Mouse (Mus musculus) neural tube, embryonic 13.5 days (tissue): ENCODE results near the gene Bbx. TPM values are rescaled to one million over a fixed set of nuclear protein-coding genes. Genes with fewer than 3 reads are reported as not detected.

Experiments
- ATAC-seq: fragments of 200-750 bp; cut with Nextera tagmentation; 2 replicates; pipeline ENCODE4 v1.8.0; 2017; ENCODE audit warnings: low read depth, mild to moderate bottlenecking, moderate TSS enrichment, moderate library complexity
- H3K27ac ChIP-seq: fragments of 300-500 bp; sonication (generic); replicated peaks from 2 replicates; pipeline ENCODE4 v1.5.1; 2015; ENCODE audit warnings: moderate library complexity, mild to moderate bottlenecking, inconsistent platforms
- H3K27me3 ChIP-seq: fragments of 300-500 bp; sonication (generic); 2 replicates; pipeline ENCODE4 v1.6.1; 2015; ENCODE audit warnings: mild to moderate bottlenecking, inconsistent platforms
- H3K36me3 ChIP-seq: fragments of 300-500 bp; sonication (generic); 2 replicates; pipeline ENCODE4 v1.6.1; 2015; ENCODE audit warnings: mild to moderate bottlenecking, inconsistent platforms
- H3K4me1 ChIP-seq: fragments of 300-500 bp; sonication (generic); replicated peaks from 2 replicates; pipeline ENCODE4 v1.6.1; 2015; ENCODE audit warnings: inconsistent platforms
- H3K4me2 ChIP-seq: fragments of 300-500 bp; sonication (generic); 2 replicates; pipeline ENCODE4 v1.6.1; 2015; ENCODE audit warnings: inconsistent platforms, mild to moderate bottlenecking, moderate library complexity
- H3K4me3 ChIP-seq: fragments of 300-500 bp; sonication (generic); 2 replicates; pipeline ENCODE4 v1.5.1; 2015; ENCODE audit warnings: mild to moderate bottlenecking, inconsistent platforms
- H3K9ac ChIP-seq: fragments of 300-500 bp; sonication (generic); 2 replicates; pipeline ENCODE4 v1.6.1; 2015; ENCODE audit warnings: moderate library complexity, mild to moderate bottlenecking, inconsistent platforms
- H3K9me3 ChIP-seq: fragments of 300-500 bp; sonication (generic); 2 replicates; pipeline ENCODE4 v1.6.1; 2016; ENCODE audit warnings: inconsistent platforms
- WGBS: fragments of 180-500 bp; shearing (Covaris S2); methylation state at CpG from one replicate; pipeline ENCODE4 v1.1.7; 2015; 5-methylcytosine and 5-hydroxymethylcytosine counted together
- polyA plus RNA-seq: library from polyadenylated mRNA; unstranded; fragments of >200 nt; fragmentation: Nextera tagmentation; extraction: Ambion mirVana; gene quantifications from 2 replicates; pipeline ENCODE4 v1.2.1, GENCODE M21; 2015

The Bbx gene
- polyA plus RNA-seq, 1 experiment from 2014 or later, result 21.2 TPM

DNA sequence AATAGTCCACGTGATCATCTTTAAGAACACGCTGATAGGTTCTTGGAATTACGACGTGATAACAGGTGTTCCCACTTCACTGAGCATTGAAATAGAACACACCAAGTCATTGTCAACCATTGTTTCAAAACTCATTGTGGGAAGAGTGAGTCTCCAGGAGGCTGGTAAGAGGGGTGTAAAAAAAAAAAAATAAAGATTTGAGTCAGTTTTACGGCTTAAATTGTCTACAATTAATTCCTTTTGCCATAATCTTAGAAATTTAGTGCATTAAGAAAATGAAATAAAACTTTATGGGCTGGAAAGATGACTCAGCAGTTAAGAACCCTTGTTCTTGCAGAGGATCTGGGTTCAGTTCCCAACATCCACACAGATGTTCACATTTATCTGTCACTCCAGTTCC is 261.4 kb downstream of the Bbx start:
- Histone ChIP-seq H3K27me3 (no peaks in the 10 kb centered on the region), H3K27ac (no peak overlapping the region), H3K4me3 (no peak overlapping the region), H3K9ac (no peak overlapping the region), H3K4me1 (no peaks in the 10 kb centered on the region; the same call in 1 of the 2 replicates), H3K9me3 (no peaks in the 10 kb centered on the region), H3K4me2 (no peak overlapping the region), H3K36me3 (no peaks in the 10 kb centered on the region)
- ATAC-seq, result no peak
- WGBS, result 89% methylated on average over 5 of the region's 5 CpGs

DNA sequence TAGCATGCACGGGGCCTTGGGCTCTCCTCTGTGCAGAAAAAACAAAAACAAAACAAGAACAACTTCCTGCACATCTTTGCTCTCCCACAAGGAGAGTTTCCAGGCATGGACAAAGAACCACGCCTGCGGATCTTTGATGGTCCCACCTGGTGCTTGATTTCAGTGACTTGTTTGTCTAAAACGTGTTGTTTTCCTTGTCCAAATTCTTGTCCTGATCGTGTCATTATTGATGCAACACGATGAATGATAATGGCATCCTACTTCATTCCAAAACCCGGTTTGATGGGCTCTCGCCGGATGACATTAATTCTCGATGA is 264.2 kb downstream of the Bbx start:
- Histone ChIP-seq H3K4me1 (no peaks in the 10 kb centered on the region; the same call in 1 of the 2 replicates), H3K36me3 (no peaks in the 10 kb centered on the region), H3K27ac (no peak overlapping the region), H3K4me3 (no peak overlapping the region), H3K9me3 (no peaks in the 10 kb centered on the region), H3K27me3 (no peaks in the 10 kb centered on the region), H3K9ac (no peak overlapping the region), H3K4me2 (no peak overlapping the region)
- whole genome bisulfite sequencing, result 81% methylated on average over 10 of the region's 10 CpGs
- no peak for ATAC-seq

DNA sequence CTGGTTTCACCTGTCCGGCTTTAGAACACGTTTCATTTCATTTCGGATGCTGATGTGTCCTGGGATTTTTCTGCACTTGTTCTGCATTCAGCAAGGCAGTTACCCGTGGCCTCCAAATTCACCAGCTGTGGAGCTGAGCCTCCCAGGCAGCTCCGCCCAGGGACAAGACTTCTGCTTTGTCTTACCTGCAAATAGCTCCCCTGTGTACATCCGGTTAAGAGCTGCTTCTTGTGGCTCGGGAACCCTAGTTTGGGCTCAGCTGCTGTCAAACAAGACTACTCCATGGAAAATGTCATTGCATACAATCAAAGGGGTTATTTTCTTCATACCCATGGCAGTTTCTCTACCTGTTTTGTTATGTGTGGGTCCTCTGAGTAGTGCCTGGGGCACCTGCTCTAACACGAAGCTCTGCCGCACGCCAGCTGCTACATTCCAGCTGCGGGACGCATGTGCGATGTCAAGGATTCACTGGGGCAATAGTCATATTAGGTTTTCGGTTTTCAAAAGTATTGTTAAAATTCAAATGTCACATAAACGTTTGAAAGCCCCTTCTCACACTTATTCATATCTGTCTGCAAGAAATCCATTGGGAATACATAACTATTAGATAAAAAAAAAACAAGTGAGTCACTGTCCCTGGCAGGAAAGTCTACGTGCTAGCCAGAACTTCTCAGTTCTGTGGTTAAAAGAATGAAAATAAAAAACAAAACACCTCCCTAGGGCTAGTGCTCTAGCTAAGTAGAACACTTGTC is 264.8 kb downstream of the Bbx start:
- H3K9me3 ChIP-seq, result no peaks in the 10 kb centered on the region
- 77% methylated on average over 16 of the region's 16 CpGs for WGBS
- no peaks in the 10 kb centered on the region for H3K27me3 ChIP-seq
- H3K27ac ChIP-seq, result no peak overlapping the region
- H3K36me3 ChIP-seq, result no peaks in the 10 kb centered on the region
- no peak for ATAC-seq
- no peak overlapping the region for H3K9ac ChIP-seq
- no peaks in the 10 kb centered on the region; the same call in 1 of the 2 replicates for H3K4me1 ChIP-seq
- no peak overlapping the region for H3K4me3 ChIP-seq
- H3K4me2 ChIP-seq, result no peak overlapping the region

DNA sequence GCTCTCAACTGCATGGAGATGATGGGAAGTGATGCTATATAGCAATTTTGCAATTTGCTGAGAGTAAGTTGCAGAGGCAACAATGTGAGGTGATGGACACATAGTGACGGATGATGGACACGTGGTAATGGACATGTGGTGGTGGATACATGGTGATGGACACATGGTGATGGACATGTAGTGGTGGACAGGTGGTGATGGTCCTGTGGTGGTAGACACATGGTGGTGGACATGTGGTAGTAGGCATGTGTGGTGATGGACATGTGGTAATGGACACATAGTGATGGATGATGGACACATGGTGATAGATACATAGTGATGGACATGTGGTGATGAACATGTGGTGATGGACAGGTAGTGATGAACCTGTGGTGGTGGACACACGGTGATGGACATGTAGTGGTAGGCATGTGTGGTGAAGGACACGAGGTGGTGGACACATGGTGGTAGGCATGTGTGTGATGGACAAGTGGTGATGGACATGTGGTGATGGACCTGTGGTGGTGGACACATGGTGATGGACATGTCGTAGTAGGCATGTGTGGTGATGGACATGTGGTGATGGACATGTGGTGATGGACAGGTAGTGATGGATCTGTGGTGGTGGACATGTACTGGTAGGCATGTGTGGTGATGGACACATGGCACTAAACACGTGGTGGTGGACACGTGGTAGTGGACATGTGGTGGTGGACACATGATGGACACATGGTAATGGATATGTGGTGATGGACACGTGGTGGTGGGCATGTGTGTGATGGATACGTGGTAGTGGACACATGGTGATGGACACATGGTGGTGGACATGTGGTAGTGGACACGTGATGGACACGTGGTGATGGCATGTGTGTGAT is 271.5 kb downstream of the Bbx start:
- no peak overlapping the region for H3K9ac ChIP-seq
- 97% methylated on average over 11 of the region's 11 CpGs for WGBS

DNA sequence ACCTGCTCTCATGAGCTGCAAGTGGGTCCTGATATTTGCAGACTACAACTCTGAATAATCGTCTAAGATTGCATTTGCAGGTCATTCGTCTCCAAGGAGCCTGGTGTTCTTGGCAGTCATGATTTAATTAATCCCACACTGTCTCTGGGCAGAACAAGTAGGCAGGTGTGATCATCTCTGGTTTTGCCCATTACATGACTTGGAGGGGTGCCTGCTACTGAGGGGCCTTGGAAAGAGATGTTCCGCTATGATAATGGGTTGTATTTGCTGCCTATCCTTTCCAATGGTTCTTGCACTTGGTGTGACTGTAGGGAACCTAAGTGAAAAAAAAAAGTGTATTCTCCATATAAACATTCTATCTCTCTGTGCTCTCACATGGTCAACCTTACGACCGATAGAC is 273.6 kb downstream of the Bbx start:
- Histone ChIP-seq H3K9me3 (no peaks in the 10 kb centered on the region), H3K36me3 (no peaks in the 10 kb centered on the region), H3K4me1 (no peaks in the 10 kb centered on the region), H3K4me2 (no peak overlapping the region), H3K27me3 (no peaks in the 10 kb centered on the region), H3K4me3 (no peak overlapping the region), H3K9ac (no peak overlapping the region), H3K27ac (no peak overlapping the region)
- WGBS, result 86% methylated on average over 5 of the region's 5 CpGs
- no peak for ATAC-seq

More for the DNA sequence above, 271.5 kb downstream of the Bbx start:
- no peaks in the 10 kb centered on the region for H3K36me3 ChIP-seq
- H3K4me1 ChIP-seq, result no peaks in the 10 kb centered on the region
- H3K27ac ChIP-seq, result no peak overlapping the region
- no peak overlapping the region for H3K4me3 ChIP-seq
- no peaks in the 10 kb centered on the region for H3K9me3 ChIP-seq
- H3K4me2 ChIP-seq, result no peak overlapping the region
- H3K27me3 ChIP-seq, result no peaks in the 10 kb centered on the region
- ATAC-seq, result no peak

DNA sequence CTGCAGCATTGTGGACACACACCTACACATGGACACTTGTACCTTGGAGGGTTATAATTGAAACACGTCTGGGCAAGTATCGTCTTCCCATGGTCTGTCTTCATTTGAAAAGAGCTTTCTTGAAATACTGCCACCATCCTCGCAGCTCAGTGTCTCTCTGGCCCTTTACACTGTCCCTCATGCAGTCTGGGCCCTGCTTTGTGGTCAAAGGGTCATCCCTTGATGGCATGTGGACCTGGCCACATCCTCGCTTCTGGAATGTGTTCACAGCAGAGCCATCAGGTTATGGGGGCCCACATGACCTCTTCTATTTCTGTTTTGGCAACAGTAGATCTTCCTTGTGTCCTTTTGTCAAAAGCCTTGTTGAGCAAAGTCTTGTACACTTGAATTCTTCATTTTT is 282.6 kb downstream of the Bbx start:
- no peak for ATAC-seq
- H3K36me3 ChIP-seq, result no peaks in the 10 kb centered on the region
- H3K4me2 ChIP-seq, result no peak overlapping the region
- 76% methylated on average over 4 of the region's 4 CpGs for WGBS
- H3K4me1 ChIP-seq, result no peaks in the 10 kb centered on the region
- no peaks in the 10 kb centered on the region for H3K9me3 ChIP-seq
- no peak overlapping the region for H3K9ac ChIP-seq
- no peaks in the 10 kb centered on the region for H3K27me3 ChIP-seq
- no peak overlapping the region for H3K4me3 ChIP-seq
- H3K27ac ChIP-seq, result no peak overlapping the region

DNA sequence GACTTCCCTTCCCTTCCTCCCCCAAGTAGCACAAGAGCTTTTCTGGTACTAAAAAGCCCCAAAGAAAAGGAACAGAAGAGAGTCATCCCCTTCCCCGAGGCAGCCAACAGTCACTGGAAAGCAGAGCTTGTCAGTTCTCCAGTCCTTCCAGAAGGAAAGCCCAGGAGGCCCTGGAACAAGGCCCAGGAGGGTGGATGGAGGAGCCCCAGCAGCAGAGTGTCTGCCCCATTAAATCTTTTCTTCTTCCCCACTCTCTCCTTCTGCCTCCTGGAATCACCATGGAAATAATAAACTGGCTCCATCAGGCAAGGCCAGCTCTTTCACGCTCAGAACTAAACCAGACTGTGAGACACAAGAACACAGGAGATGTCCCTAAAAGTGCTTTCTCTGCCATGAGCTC is 284.3 kb downstream of the Bbx start:
- H3K36me3 ChIP-seq, result no peaks in the 10 kb centered on the region
- no peaks in the 10 kb centered on the region for H3K9me3 ChIP-seq
- no peak overlapping the region for H3K4me3 ChIP-seq
- no peaks in the 10 kb centered on the region for H3K4me1 ChIP-seq
- 52% methylated on average over 2 of the region's 2 CpGs for WGBS
- H3K27me3 ChIP-seq, result no peaks in the 10 kb centered on the region
- ATAC-seq, result peak; percentile 61
- no peak overlapping the region for H3K4me2 ChIP-seq
- H3K27ac ChIP-seq, result no peak overlapping the region
- no peak overlapping the region for H3K9ac ChIP-seq

Other genes starting within 250 kb of the Bbx start
- not detected in 2 replicates for gene Ccdc54, start 158.8 kb upstream of the Bbx start, polyA plus RNA-seq